In the genomic region with DNA sequence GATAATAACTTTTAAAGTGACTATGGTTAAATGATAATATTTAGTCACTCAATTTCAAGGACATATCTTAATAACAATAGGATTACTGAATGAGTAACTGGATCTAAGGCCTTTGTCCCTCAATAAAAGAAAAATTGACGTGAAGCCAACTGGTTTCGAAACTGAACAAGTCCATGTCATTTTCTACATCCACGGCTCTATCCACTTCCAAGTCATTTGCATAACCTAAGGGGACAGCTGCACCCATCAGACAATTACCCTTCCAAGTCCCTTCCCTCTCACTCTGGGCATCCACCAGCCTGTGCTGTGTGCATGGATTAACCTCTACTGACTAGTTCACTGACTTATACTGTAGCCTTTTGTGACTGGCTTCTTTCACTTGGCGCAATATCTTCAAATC, we compare ENCODE assay signal across 21 mouse cellular contexts. TPM values are rescaled to one million over a fixed set of nuclear protein-coding genes. Genes with fewer than 3 reads are reported as not detected.
A peak's percentile ranks its signal among the peaks of the same experiment; 100 is the strongest.
DNase-seq lines count a peak whose midpoint lies in the region; ATAC-seq and TF ChIP-seq lines count a peak whose summit lies in the region.
"Had no signal": no experiment of that assay in that cellular context is flagged by ENCODE, and none has a peak within 500 bp of the region (broad histone marks: within the 10 kb centered on the region; RNA-seq: fewer than 3 reads in every experiment).

No protein-coding gene starts in this region.

- H3K9me3 ChIP-seq in intestine, postnatal 0 days (ENCODE audit: control insufficient read depth), result no peaks in the 10 kb centered on the region
- no peaks in the 10 kb centered on the region for H3K9me3 ChIP-seq in intestine, embryonic 16.5 days (ENCODE audit: control insufficient read depth, low read length)
- peaks cover 3% of the 10 kb centered on the region for H3K9me3 ChIP-seq in midbrain, embryonic 13.5 days
- peaks cover 8% of the 10 kb centered on the region; the same call in 1 of the 2 replicates for H3K9me3 ChIP-seq in midbrain, embryonic 10.5 days (replicated peaks)
- H3K9me3 ChIP-seq: heart, embryonic 15.5 days had no signal

- no peaks in the 10 kb centered on the region for H3K4me1 ChIP-seq in intestine, postnatal 0 days (replicated peaks; ENCODE audit: control insufficient read depth, insufficient read depth, low read length)
- no peaks in the 10 kb centered on the region for H3K4me1 ChIP-seq in intestine, embryonic 16.5 days (ENCODE audit: control insufficient read depth, insufficient read depth, low read length)
- no peaks in the 10 kb centered on the region for H3K4me1 ChIP-seq in midbrain, embryonic 13.5 days (replicated peaks)
- no peaks in the 10 kb centered on the region for H3K4me1 ChIP-seq in midbrain, embryonic 10.5 days
- H3K4me1 ChIP-seq: forebrain, embryonic 12.5 days; heart, embryonic 15.5 days; hindbrain, embryonic 10.5 days; intestine, embryonic 15.5 days had no signal

- peak; percentile 47; the same call in 1 of the 2 replicates for ATAC-seq in intestine, postnatal 0 days
- no peak for ATAC-seq in intestine, embryonic 16.5 days
- 0 out of 2 replicates have a peak, but pooled peaks have one; percentile 45 for ATAC-seq in midbrain, embryonic 13.5 days
- ATAC-seq: forebrain, embryonic 16.5 days; intestine, embryonic 15.5 days had no signal

- peaks cover 43% of the 10 kb centered on the region for H3K36me3 ChIP-seq in intestine, postnatal 0 days (ENCODE audit: control insufficient read depth, insufficient read depth)
- H3K36me3 ChIP-seq in intestine, embryonic 16.5 days (ENCODE audit: control insufficient read depth, insufficient read depth, low read length), result peaks cover 24% of the 10 kb centered on the region
- H3K36me3 ChIP-seq in midbrain, embryonic 13.5 days, result peaks cover 93% of the 10 kb centered on the region
- peaks cover 97% of the 10 kb centered on the region for H3K36me3 ChIP-seq in midbrain, embryonic 10.5 days

- no peak overlapping the region for H3K9ac ChIP-seq in intestine, postnatal 0 days (ENCODE audit: low read depth, low read length)
- no peak overlapping the region for H3K9ac ChIP-seq in intestine, embryonic 16.5 days (ENCODE audit: low read depth, low read length)
- H3K9ac ChIP-seq in midbrain, embryonic 13.5 days (replicated peaks), result no peak overlapping the region
- H3K9ac ChIP-seq: forebrain, embryonic 12.5 days; heart, embryonic 15.5 days; hindbrain, embryonic 14.5 days; intestine, embryonic 15.5 days had no signal

- no peak overlapping the region for H3K4me2 ChIP-seq in intestine, postnatal 0 days (replicated peaks; ENCODE audit: low read depth)
- no peak overlapping the region for H3K4me2 ChIP-seq in intestine, embryonic 16.5 days (ENCODE audit: low read depth, low read length)
- no peak overlapping the region for H3K4me2 ChIP-seq in midbrain, embryonic 13.5 days (replicated peaks)
- H3K4me2 ChIP-seq: forebrain, embryonic 12.5 days; heart, embryonic 11.5 days; heart, embryonic 15.5 days; hindbrain, embryonic 14.5 days; intestine, embryonic 15.5 days had no signal

- H3K27ac ChIP-seq in intestine, postnatal 0 days (ENCODE audit: low read depth, low read length), result no peak overlapping the region
- no peak overlapping the region for H3K27ac ChIP-seq in intestine, embryonic 16.5 days (ENCODE audit: low read length)
- H3K27ac ChIP-seq in midbrain, embryonic 13.5 days, result no peak overlapping the region
- no peak overlapping the region for H3K27ac ChIP-seq in midbrain, embryonic 10.5 days (replicated peaks)
- H3K27ac ChIP-seq: forebrain, embryonic 12.5 days; heart, adult 2 months; heart, embryonic 15.5 days; hindbrain, embryonic 10.5 days; hindbrain, embryonic 14.5 days; intestine, embryonic 15.5 days had no signal

- 65% methylated on average over 4 of the region's 4 CpGs for WGBS in intestine, postnatal 0 days
- 81% methylated on average over 4 of the region's 4 CpGs for WGBS in intestine, embryonic 16.5 days
- 67% methylated on average over 4 of the region's 4 CpGs for WGBS in midbrain, embryonic 13.5 days
- 91% methylated on average over 4 of the region's 4 CpGs for WGBS in midbrain, embryonic 10.5 days

- no peak for TF ChIP-seq CTCF in intestine, postnatal 0 days (IDR thresholded peaks at IDR 0.05; ENCODE audit: low read depth)

- peak; percentile 13 for DNase-seq in adrenal gland, postnatal 10 days
- DNase-seq in adrenal gland, postnatal 36 days, result no peak
- no peak for DNase-seq in midbrain, embryonic 10.5 days (ENCODE audit: low spot score)
- DNase-seq in yolk sac, embryonic 10.5 days (ENCODE audit: low spot score), result no peak
- DNase-seq in c-Kit-positive CD71-positive TER-119-positive erythroid progenitor cells, embryonic 14.5 days (ENCODE audit: low spot score), result no peak
- DNase-seq: cerebellum, adult 2 months; gastrocnemius, postnatal 10 days; heart, adult 2 months; heart, postnatal 14 days had no signal

- H3K4me3 ChIP-seq in intestine, postnatal 0 days (ENCODE audit: low read depth, low read length), result no peak overlapping the region
- no peak overlapping the region for H3K4me3 ChIP-seq in intestine, embryonic 16.5 days (ENCODE audit: low read length)
- no peak overlapping the region for H3K4me3 ChIP-seq in midbrain, embryonic 13.5 days (replicated peaks)
- H3K4me3 ChIP-seq in midbrain, embryonic 10.5 days, result no peak overlapping the region
- H3K4me3 ChIP-seq: forebrain, embryonic 12.5 days; heart, adult 2 months; heart, embryonic 15.5 days; hindbrain, embryonic 10.5 days; intestine, embryonic 15.5 days had no signal

- H3K27me3 ChIP-seq in intestine, postnatal 0 days (replicated peaks; ENCODE audit: control insufficient read depth, insufficient read depth, low read length), result no peaks in the 10 kb centered on the region
- no peaks in the 10 kb centered on the region for H3K27me3 ChIP-seq in intestine, embryonic 16.5 days (replicated peaks; ENCODE audit: control insufficient read depth, insufficient read depth, low read length)
- H3K27me3 ChIP-seq in midbrain, embryonic 13.5 days, result no peaks in the 10 kb centered on the region
- H3K27me3 ChIP-seq in midbrain, embryonic 10.5 days (ENCODE audit: low read depth, poor library complexity, severe bottlenecking), result no peaks in the 10 kb centered on the region
- H3K27me3 ChIP-seq: forebrain, embryonic 12.5 days; heart, embryonic 15.5 days; intestine, embryonic 15.5 days; Patski had no signal

RNA-seq across cellular contexts. Expression of gene Prkra, which starts 16.2 kb away (rescaled TPM):
- total RNA-seq in adrenal gland, postnatal 10 days (2021), result 10 to 100 TPM; 26.3 to 30.8 TPM
- total RNA-seq in adrenal gland, postnatal 36 days (2021), result 10 to 100 TPM; 22.0 to 32.0 TPM
- 20.0 and 20.3 TPM in 2 replicates for polyA plus RNA-seq in intestine, postnatal 0 days (2015; fragmentation: Nextera tagmentation; extraction: Ambion mirVana)
- 37.8 and 38.3 TPM in 2 replicates for polyA plus RNA-seq in intestine, embryonic 16.5 days (2015; fragmentation: Nextera tagmentation; extraction: Ambion mirVana)
- 105 and 107 TPM in 2 replicates for polyA plus RNA-seq in midbrain, embryonic 13.5 days (2015; fragmentation: Nextera tagmentation; extraction: Ambion mirVana)
- polyA plus RNA-seq in midbrain, embryonic 10.5 days (2016; fragmentation: Nextera tagmentation; extraction: Ambion mirVana), result 83.7 and 86.8 TPM in 2 replicates

RNA-seq across cellular contexts. Expression of gene Pjvk, which starts 16.7 kb away (rescaled TPM):
- total RNA-seq in adrenal gland, postnatal 10 days (2021), result 1 to 10 TPM in 1 of 2 experiments, under 1 TPM in 1; 0.51 to 1.2 TPM
- under 1 TPM; 0.26 to 0.40 TPM for total RNA-seq in adrenal gland, postnatal 36 days (2021)
- 0.12 and 0.31 TPM in 2 replicates for polyA plus RNA-seq in intestine, postnatal 0 days (2015; fragmentation: Nextera tagmentation; extraction: Ambion mirVana)
- not detected in 2 replicates for polyA plus RNA-seq in intestine, embryonic 16.5 days (2015; fragmentation: Nextera tagmentation; extraction: Ambion mirVana)
- polyA plus RNA-seq in midbrain, embryonic 13.5 days (2015; fragmentation: Nextera tagmentation; extraction: Ambion mirVana), result 0.76 and 1.0 TPM in 2 replicates
- polyA plus RNA-seq in midbrain, embryonic 10.5 days (2016; fragmentation: Nextera tagmentation; extraction: Ambion mirVana), result 0.40 and 0.69 TPM in 2 replicates
- total RNA-seq: gastrocnemius, postnatal 10 days; heart, adult 2 months; MEL had no signal
- polyA plus RNA-seq: heart, embryonic 15.5 days had no signal

RNA-seq across cellular contexts. Expression of gene Fkbp7, which starts 41.3 kb away (rescaled TPM):
- 10 to 100 TPM; 32.8 to 33.5 TPM for total RNA-seq in adrenal gland, postnatal 10 days (2021)
- total RNA-seq in adrenal gland, postnatal 36 days (2021), result 10 to 100 TPM; 20.7 to 25.7 TPM
- 30.0 and 30.8 TPM in 2 replicates for polyA plus RNA-seq in intestine, postnatal 0 days (2015; fragmentation: Nextera tagmentation; extraction: Ambion mirVana)
- polyA plus RNA-seq in intestine, embryonic 16.5 days (2015; fragmentation: Nextera tagmentation; extraction: Ambion mirVana), result 42.7 and 44.5 TPM in 2 replicates
- polyA plus RNA-seq in midbrain, embryonic 13.5 days (2015; fragmentation: Nextera tagmentation; extraction: Ambion mirVana), result 13.9 and 15.0 TPM in 2 replicates
- 12.1 and 15.5 TPM in 2 replicates for polyA plus RNA-seq in midbrain, embryonic 10.5 days (2016; fragmentation: Nextera tagmentation; extraction: Ambion mirVana)

RNA-seq across cellular contexts. Expression of gene Plekha3, which starts 43.5 kb away (rescaled TPM):
- total RNA-seq in adrenal gland, postnatal 10 days (2021), result 10 to 100 TPM; 28.5 to 31.9 TPM
- 10 to 100 TPM; 49.6 to 54.7 TPM for total RNA-seq in adrenal gland, postnatal 36 days (2021)
- polyA plus RNA-seq in intestine, postnatal 0 days (2015; fragmentation: Nextera tagmentation; extraction: Ambion mirVana), result 8.3 and 8.5 TPM in 2 replicates
- polyA plus RNA-seq in intestine, embryonic 16.5 days (2015; fragmentation: Nextera tagmentation; extraction: Ambion mirVana), result 2.1 and 2.2 TPM in 2 replicates
- 5.7 and 7.2 TPM in 2 replicates for polyA plus RNA-seq in midbrain, embryonic 13.5 days (2015; fragmentation: Nextera tagmentation; extraction: Ambion mirVana)
- 4.9 and 6.2 TPM in 2 replicates for polyA plus RNA-seq in midbrain, embryonic 10.5 days (2016; fragmentation: Nextera tagmentation; extraction: Ambion mirVana)
